Mouse (Mus musculus) testis, adult 2 months (tissue): ENCODE results near the gene Dock8.

ENCODE experiments used
- CTCF ChIP-seq: fragments of 200-500 bp; IDR thresholded peaks from 2 replicates; pipeline ENCODE4 v1.5.1; 2012; ENCODE audit warnings: low read depth, mild to moderate bottlenecking, inconsistent platforms, low read length, moderate library complexity; ENCODE audit not compliant: control insufficient read depth, insufficient read depth, insufficient replicate concordance
- POLR2A ChIP-seq: fragments of 200-500 bp; IDR thresholded peaks from 2 replicates; pipeline ENCODE4 v1.6.1; 2012; ENCODE audit warnings: low read depth, mild to moderate bottlenecking, inconsistent platforms, low read length, moderate library complexity; ENCODE audit not compliant: control insufficient read depth

GRCm38 (mm10) chr19:24987355-24987754, 12.0 kb upstream of the Dock8 start:
- TF ChIP-seq POLR2A (no peak), CTCF (no peak)
